In the genomic region with DNA sequence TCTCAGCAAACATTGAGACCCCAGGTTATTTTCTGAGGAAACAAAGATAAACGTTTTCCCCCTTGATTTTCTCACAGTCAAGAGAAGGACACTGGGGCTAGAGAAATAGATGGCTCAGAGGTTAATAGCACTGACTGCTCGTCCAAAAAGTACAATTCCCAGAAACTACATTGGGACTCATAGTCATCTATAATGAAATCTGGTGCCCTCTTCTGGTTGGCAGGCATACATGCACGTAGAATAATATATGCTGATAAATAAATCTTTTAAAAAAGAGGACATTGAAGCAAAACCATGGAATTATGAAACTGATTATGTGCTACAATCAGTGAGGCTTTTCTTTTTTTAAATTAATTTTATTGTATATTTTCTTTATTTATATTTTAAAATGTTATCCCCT, we compare ENCODE assay signal across 14 mouse cellular contexts. TPM values are rescaled to one million over a fixed set of nuclear protein-coding genes. Genes with fewer than 3 reads are reported as not detected.
DNase-seq lines count a peak whose midpoint lies in the region; ATAC-seq and TF ChIP-seq lines count a peak whose summit lies in the region.
"Had no signal": no experiment of that assay in that cellular context is flagged by ENCODE, and none has a peak within 500 bp of the region (broad histone marks: within the 10 kb centered on the region; RNA-seq: fewer than 3 reads in every experiment).

No protein-coding gene starts in this region.

- no peaks in the 10 kb centered on the region for H3K36me3 ChIP-seq in intestine, postnatal 0 days (ENCODE audit: control insufficient read depth, insufficient read depth)
- no peaks in the 10 kb centered on the region for H3K36me3 ChIP-seq in intestine, embryonic 15.5 days
- H3K36me3 ChIP-seq in MEL (ENCODE audit: control insufficient read depth in 1 of 2, insufficient read depth in 2 of 2, low read length in 2 of 2): no peaks in the 10 kb centered on the region
- H3K36me3 ChIP-seq: forebrain, embryonic 15.5 days; heart, embryonic 15.5 days had no signal

- peak; percentile 3 for DNase-seq in A20 (ENCODE audit: low read depth, low spot score)
- DNase-seq in MEL (ENCODE audit: low read depth, low spot score): peak; percentile 18
- DNase-seq in induced T-regulatory cell, adult 2 months (ENCODE audit: low read depth): peak; percentile 33
- DNase-seq in ovary, adult 18-20 months (ENCODE audit: low spot score): no peak
- no peak for DNase-seq in thymus, adult 18-20 months
- DNase-seq: cerebellum, adult 8-10 months; thymus, postnatal 36 days had no signal

- peak; percentile 9 for TF ChIP-seq RAD21 in MEL (IDR thresholded peaks at IDR 0.05; ENCODE audit: low read depth, low read length)

- no peak for TF ChIP-seq POLR2A in MEL (IDR thresholded peaks at IDR 0.05; ENCODE audit: control insufficient read depth in 1 of 2, insufficient read depth in 1 of 2, low read depth in 1 of 2, low read length in 2 of 2, poor library complexity in 1 of 2)

- no peaks in the 10 kb centered on the region for H3K79me2 ChIP-seq in MEL (ENCODE audit: control insufficient read depth, insufficient read depth, low read length, poor library complexity)

- WGBS in intestine, postnatal 0 days: 46% methylated on average over 3 of the region's 3 CpGs
- 39% methylated on average over 3 of the region's 3 CpGs for WGBS in intestine, embryonic 15.5 days

- no peak overlapping the region for H3K9ac ChIP-seq in intestine, postnatal 0 days (ENCODE audit: low read depth, low read length)
- H3K9ac ChIP-seq in intestine, embryonic 15.5 days: no peak overlapping the region
- H3K9ac ChIP-seq in MEL (ENCODE audit: control insufficient read depth, low read depth, low read length, poor library complexity, severe bottlenecking): no peak overlapping the region
- H3K9ac ChIP-seq: forebrain, embryonic 15.5 days; heart, embryonic 15.5 days had no signal

- H3K4me2 ChIP-seq in intestine, postnatal 0 days (replicated peaks; ENCODE audit: low read depth): no peak overlapping the region
- no peak overlapping the region for H3K4me2 ChIP-seq in intestine, embryonic 15.5 days (replicated peaks)
- H3K4me2 ChIP-seq: forebrain, embryonic 15.5 days; heart, embryonic 15.5 days had no signal

- H3K27ac ChIP-seq in intestine, postnatal 0 days (ENCODE audit: low read depth, low read length): no peak overlapping the region
- H3K27ac ChIP-seq in intestine, embryonic 15.5 days: no peak overlapping the region
- H3K27ac ChIP-seq in MEL (ENCODE audit: control insufficient read depth, low read depth, low read length): no peak overlapping the region
- H3K27ac ChIP-seq: forebrain, embryonic 15.5 days; heart, embryonic 15.5 days had no signal

- TF ChIP-seq EP300 in MEL (IDR thresholded peaks at IDR 0.05; ENCODE audit: low read depth in 1 of 2, low read length in 2 of 2): no peak

- no peaks in the 10 kb centered on the region for H3K9me3 ChIP-seq in intestine, postnatal 0 days (ENCODE audit: control insufficient read depth)
- H3K9me3 ChIP-seq in intestine, embryonic 15.5 days: no peaks in the 10 kb centered on the region
- H3K9me3 ChIP-seq in MEL (replicated peaks; ENCODE audit: insufficient read depth, low read length): no peaks in the 10 kb centered on the region
- H3K9me3 ChIP-seq: forebrain, embryonic 15.5 days; heart, embryonic 15.5 days had no signal

- H3K4me3 ChIP-seq in intestine, postnatal 0 days (ENCODE audit: low read depth, low read length): no peak overlapping the region
- no peak overlapping the region for H3K4me3 ChIP-seq in intestine, embryonic 15.5 days (replicated peaks)
- H3K4me3 ChIP-seq in MEL (ENCODE audit: control insufficient read depth in 1 of 2, insufficient read depth in 1 of 2, low read depth in 2 of 2, low read length in 2 of 2): no peak overlapping the region
- H3K4me3 ChIP-seq: forebrain, embryonic 15.5 days; heart, embryonic 15.5 days had no signal

- no peaks in the 10 kb centered on the region for H3K27me3 ChIP-seq in intestine, postnatal 0 days (replicated peaks; ENCODE audit: control insufficient read depth, insufficient read depth, low read length)
- H3K27me3 ChIP-seq in intestine, embryonic 15.5 days (replicated peaks): no peaks in the 10 kb centered on the region
- no peaks in the 10 kb centered on the region for H3K27me3 ChIP-seq in MEL (ENCODE audit: control insufficient read depth in 1 of 2, insufficient read depth in 2 of 2, low read length in 2 of 2)
- H3K27me3 ChIP-seq: forebrain, embryonic 15.5 days; heart, embryonic 15.5 days had no signal

- H3K4me1 ChIP-seq in intestine, postnatal 0 days (replicated peaks; ENCODE audit: control insufficient read depth, insufficient read depth, low read length): no peaks in the 10 kb centered on the region
- H3K4me1 ChIP-seq in intestine, embryonic 15.5 days (replicated peaks): no peaks in the 10 kb centered on the region
- H3K4me1 ChIP-seq in MEL (ENCODE audit: control insufficient read depth in 1 of 2, insufficient read depth in 2 of 2, low read length in 2 of 2): no peaks in the 10 kb centered on the region
- H3K4me1 ChIP-seq: forebrain, embryonic 15.5 days; heart, embryonic 15.5 days had no signal

- ATAC-seq in intestine, postnatal 0 days: 0 out of 2 replicates have a peak, but pooled peaks have one; percentile 31
- no peak for ATAC-seq in intestine, embryonic 15.5 days
- ATAC-seq: forebrain, embryonic 15.5 days had no signal

- peak; percentile 71 for TF ChIP-seq CTCF in intestine, postnatal 0 days (IDR thresholded peaks at IDR 0.05; ENCODE audit: low read depth)
- peak in 2 of 3 experiments; percentile 14 to 35; a peak in 3 of 6 replicates for TF ChIP-seq CTCF in MEL (IDR thresholded peaks at IDR 0.05 in 2 of 3, conservative IDR thresholded peaks at IDR 0.05 in 1 of 3; ENCODE audit: control insufficient read depth in 1 of 3, insufficient read depth in 1 of 3, low read depth in 2 of 3, low read length in 3 of 3, poor library complexity in 1 of 3, severe bottlenecking in 1 of 3)

TF ChIP-seq in MEL, 35 proteins besides CTCF, POLR2A, EP300 and RAD21:
- TF ChIP-seq SMC3 (IDR thresholded peaks at IDR 0.05; ENCODE audit: low read depth, low read length) (peak; percentile 49; the same call in 1 of the 2 replicates), JUND (IDR thresholded peaks at IDR 0.05; ENCODE audit: low read depth, low read length) (no peak), ELF1 (IDR thresholded peaks at IDR 0.05; ENCODE audit: low read depth, low read length) (no peak), MAFK (IDR thresholded peaks at IDR 0.05; ENCODE audit: borderline replicate concordance, low read depth, low read length) (no peak), POLR2AphosphoS2 (IDR thresholded peaks at IDR 0.05; ENCODE audit: low read length) (no peak), MYC (IDR thresholded peaks at IDR 0.05; ENCODE audit: low read depth, low read length) (no peak), MYB (IDR thresholded peaks at IDR 0.05; ENCODE audit: low read depth, low read length) (no peak), BHLHE40 (IDR thresholded peaks at IDR 0.05; ENCODE audit: borderline replicate concordance, low read depth, low read length) (no peak)

RNA-seq across cellular contexts. Expression of gene Lipk, which starts 14.7 kb away (rescaled TPM):
- 0.23 and 0.39 TPM in 2 replicates for polyA plus RNA-seq in intestine, postnatal 0 days (2015; fragmentation: Nextera tagmentation; extraction: Ambion mirVana)
- polyA plus RNA-seq in intestine, embryonic 15.5 days (2015; fragmentation: Nextera tagmentation; extraction: Ambion mirVana): not detected in 2 replicates
- not detected in 2 replicates for total RNA-seq in MEL (2012; rRNA removed)
- polyA plus RNA-seq in MEL (2012; ENCODE audit: insufficient read depth in 1 of 2, insufficient read length in 2 of 2, low read depth in 1 of 2, low replicate concordance in 2 of 2, missing spikeins in 1 of 2): not detected
- total RNA-seq: layer of hippocampus, adult 18-20 months had no signal
- polyA plus RNA-seq: forebrain, embryonic 15.5 days; heart, embryonic 15.5 days; small intestine, adult 2 months had no signal

RNA-seq across cellular contexts. Expression of gene Lipn, which starts 44.4 kb away (rescaled TPM):
- polyA plus RNA-seq in intestine, postnatal 0 days (2015; fragmentation: Nextera tagmentation; extraction: Ambion mirVana): 0.08 TPM in 1 of 2 replicates, not detected in the other
- not detected in 2 replicates for polyA plus RNA-seq in intestine, embryonic 15.5 days (2015; fragmentation: Nextera tagmentation; extraction: Ambion mirVana)
- not detected in 2 replicates for total RNA-seq in MEL (2012; rRNA removed)
- not detected for polyA plus RNA-seq in MEL (2012; ENCODE audit: insufficient read depth in 1 of 2, insufficient read length in 2 of 2, low read depth in 1 of 2, low replicate concordance in 2 of 2, missing spikeins in 1 of 2)
- total RNA-seq: layer of hippocampus, adult 18-20 months had no signal
- polyA plus RNA-seq: forebrain, embryonic 15.5 days; heart, embryonic 15.5 days; limb, embryonic 14.5 days; small intestine, adult 2 months had no signal

Comparison
In these comparisons a context has a peak if more than half of its experiments do, and no peak if none do; other contexts are left out.
1. DNase-seq: peak in A20 (single experiment), MEL (single experiment) and induced T-regulatory cell, adult 2 months (single experiment); none in ovary, adult 18-20 months (single experiment) and thymus, adult 18-20 months (0 of 2).